Mouse (Mus musculus) testis, adult 10 weeks (tissue): ENCODE data around the gene Gm4565. TPM values are rescaled to one million over a fixed set of nuclear protein-coding genes. Genes with fewer than 3 reads are reported as not detected.

Experiments used
- polyA plus RNA-seq: library from polyadenylated mRNA; stranded (reverse); fragments of 350-450 nt; fragmentation: Illumina TruSeq; extraction: RNeasy Lipid Tissue Mini Kit (QIAGEN cat#74804); gene quantifications from one replicate; pipeline ENCODE4 v1.2.3, GENCODE M21; 2014; ENCODE audit warnings: low read depth, low replicate concordance

The Gm4565 gene
- polyA plus RNA-seq: 0.60 TPM

DNA sequence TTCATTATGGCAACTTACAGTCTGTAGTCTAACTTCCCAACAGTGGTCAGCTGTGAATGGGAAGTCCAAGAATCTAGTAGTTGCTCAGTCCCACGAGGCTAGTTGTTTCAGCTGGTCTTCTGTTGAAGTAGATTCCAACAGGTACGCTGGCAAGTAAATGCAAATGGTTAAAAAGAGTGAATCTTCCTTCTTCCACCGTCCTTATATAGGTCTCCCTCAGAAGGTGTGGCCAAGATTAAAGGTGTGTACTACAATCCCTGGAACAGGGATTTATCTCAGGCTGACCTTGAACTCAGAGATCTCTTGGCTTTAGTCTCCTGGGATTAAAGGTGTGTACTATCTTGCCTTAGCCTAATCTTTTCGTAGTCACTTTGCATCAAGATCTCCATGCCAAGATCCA lies at the start of gene Gm4565:
Gene Gm4565, minus strand, starts transcription at position 101 of the 400 bp plus-strand sequence.

DNA sequence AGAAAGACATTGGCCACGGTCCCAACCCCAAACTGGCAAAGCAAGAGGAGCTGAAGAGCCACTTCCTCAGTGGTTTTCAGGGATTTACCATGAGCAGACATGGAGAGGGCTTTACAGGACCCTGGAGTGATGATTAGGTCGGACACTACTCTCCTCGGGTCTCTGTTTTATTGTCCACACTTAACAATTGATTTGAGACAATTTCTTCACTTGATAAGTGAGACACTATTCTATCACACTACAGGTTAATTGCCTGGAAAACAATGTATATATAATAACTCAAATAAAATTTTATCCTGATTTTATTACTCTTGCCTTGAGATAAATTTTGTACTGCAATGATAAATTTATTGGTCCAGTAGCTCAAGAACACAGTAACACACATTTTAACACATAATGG lies 22.7 kb downstream of the Gm4565 start, which contains the start of gene Gm4201:
Gene Gm4201, minus strand, starts transcription at position 101 of the 400 bp plus-strand sequence.

DNA sequence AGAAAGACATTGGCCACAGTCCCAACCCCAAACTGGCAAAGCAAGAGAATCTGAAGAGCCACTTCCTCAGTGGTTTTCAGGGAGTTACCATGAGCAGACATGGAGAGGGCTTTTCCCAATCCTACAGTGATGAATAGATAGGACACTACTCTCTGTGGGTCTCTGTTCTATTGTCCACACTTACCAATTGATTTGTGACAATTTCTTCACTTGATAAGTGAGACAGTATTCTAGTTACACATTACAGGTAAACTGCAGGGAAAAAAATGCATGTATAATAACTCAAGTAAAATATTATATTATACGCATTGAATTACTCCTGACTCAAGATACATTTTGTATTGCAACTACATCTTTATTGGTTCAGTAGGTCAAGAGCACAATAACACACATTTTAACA lies 53.1 kb downstream of the Gm4565 start, which contains the start of gene Gm8677:
Gene Gm8677, minus strand, starts transcription at position 101 of the 400 bp plus-strand sequence.

Other genes starting within 250 kb of the Gm4565 start
- not detected for gene Gm8660, start 217.1 kb downstream of the Gm4565 start, polyA plus RNA-seq
- gene Vmn1r148, start 174.5 kb downstream of the Gm4565 start, polyA plus RNA-seq: not detected
- not detected for gene Vmn1r149, start 149.9 kb downstream of the Gm4565 start, polyA plus RNA-seq
- gene Gm10665, start 124.1 kb downstream of the Gm4565 start, polyA plus RNA-seq: not detected
- gene Vmn1r151, start 88.4 kb downstream of the Gm4565 start, polyA plus RNA-seq: not detected
- not detected for gene Vmn1r152, start 65.2 kb downstream of the Gm4565 start, polyA plus RNA-seq
- not detected for gene Gm8677, start 53.2 kb downstream of the Gm4565 start, polyA plus RNA-seq
- gene Gm4201, start 22.8 kb downstream of the Gm4565 start, polyA plus RNA-seq: not detected
- gene Vmn1r155, start 69.9 kb upstream of the Gm4565 start, polyA plus RNA-seq: not detected
- not detected for gene Gm8693, start 104.2 kb upstream of the Gm4565 start, polyA plus RNA-seq
- gene Gm4567, start 131.6 kb upstream of the Gm4565 start, polyA plus RNA-seq: not detected
- gene Vmn1r157, start 173.6 kb upstream of the Gm4565 start, polyA plus RNA-seq: not detected
- gene Vmn1r158, start 202.7 kb upstream of the Gm4565 start, polyA plus RNA-seq: not detected